ENCODE assay signal across 10 mouse cellular contexts in genomic region chr9:116323871-116324721, GRCm38 (mm10).
DNase-seq lines count a peak whose midpoint lies in the region; ATAC-seq and TF ChIP-seq lines count a peak whose summit lies in the region.
"Had no signal": no experiment of that assay in that cellular context is flagged by ENCODE, and none has a peak within 500 bp of the region (broad histone marks: within the 10 kb centered on the region; RNA-seq: fewer than 3 reads in every experiment).

No protein-coding gene starts in this region.

- no peak overlapping the region for H3K4me2 ChIP-seq in forebrain, postnatal 0 days (ENCODE audit: low read depth)
- H3K4me2 ChIP-seq in forebrain, embryonic 15.5 days (replicated peaks): no peak overlapping the region
- H3K4me2 ChIP-seq in limb, embryonic 12.5 days: no peak overlapping the region

- no peak for DNase-seq in forebrain, postnatal 0 days
- DNase-seq in retina, embryonic 14.5 days (ENCODE audit: low spot score): peak; percentile 3
- no peak for DNase-seq in retina, postnatal 1 day
- peak; percentile 68 for DNase-seq in splenic B cell, adult 2 months (ENCODE audit: low read depth, low spot score)
- no peak for DNase-seq in left cerebral cortex, adult 18-20 months (ENCODE audit: low spot score in 2 of 2)
- no peak for DNase-seq in urinary bladder, postnatal 25 days (ENCODE audit: low spot score)

- H3K9me3 ChIP-seq in forebrain, postnatal 0 days (ENCODE audit: low read length): no peaks in the 10 kb centered on the region
- no peaks in the 10 kb centered on the region for H3K9me3 ChIP-seq in forebrain, embryonic 15.5 days
- H3K9me3 ChIP-seq in limb, embryonic 12.5 days: no peaks in the 10 kb centered on the region

- no peaks in the 10 kb centered on the region for H3K4me1 ChIP-seq in forebrain, postnatal 0 days (ENCODE audit: insufficient read depth)
- H3K4me1 ChIP-seq in forebrain, embryonic 15.5 days: no peaks in the 10 kb centered on the region
- peaks cover 26% of the 10 kb centered on the region for H3K4me1 ChIP-seq in limb, embryonic 12.5 days (replicated peaks)

- H3K27me3 ChIP-seq in forebrain, postnatal 0 days (ENCODE audit: insufficient read depth, low read length): no peaks in the 10 kb centered on the region
- H3K27me3 ChIP-seq in forebrain, embryonic 15.5 days: no peaks in the 10 kb centered on the region
- H3K27me3 ChIP-seq in limb, embryonic 12.5 days: no peaks in the 10 kb centered on the region
- H3K27me3 ChIP-seq in splenic B cell, adult 2 months (ENCODE audit: control insufficient read depth, insufficient read depth, low read length, poor library complexity, severe bottlenecking): no peaks in the 10 kb centered on the region

- H3K9ac ChIP-seq in forebrain, postnatal 0 days: no peak overlapping the region
- H3K9ac ChIP-seq in forebrain, embryonic 15.5 days (replicated peaks): no peak overlapping the region
- no peak overlapping the region for H3K9ac ChIP-seq in limb, embryonic 12.5 days (replicated peaks)
- H3K9ac ChIP-seq: liver, embryonic 14.5 days had no signal

- H3K4me3 ChIP-seq in forebrain, postnatal 0 days (ENCODE audit: low read depth, low read length): no peak overlapping the region
- no peak overlapping the region for H3K4me3 ChIP-seq in forebrain, embryonic 15.5 days
- H3K4me3 ChIP-seq in limb, embryonic 12.5 days (replicated peaks): no peak overlapping the region
- H3K4me3 ChIP-seq: erythroblast, embryonic 14.5 days had no signal

- no peaks in the 10 kb centered on the region for H3K36me3 ChIP-seq in forebrain, postnatal 0 days (ENCODE audit: insufficient read depth)
- H3K36me3 ChIP-seq in forebrain, embryonic 15.5 days: no peaks in the 10 kb centered on the region
- H3K36me3 ChIP-seq in limb, embryonic 12.5 days: no peaks in the 10 kb centered on the region
- H3K36me3 ChIP-seq in splenic B cell, adult 2 months (ENCODE audit: control insufficient read depth, insufficient read depth, low read length, poor library complexity, severe bottlenecking): no peaks in the 10 kb centered on the region

- no peak overlapping the region for H3K27ac ChIP-seq in forebrain, postnatal 0 days (ENCODE audit: low read depth, low read length)
- H3K27ac ChIP-seq in forebrain, embryonic 15.5 days (replicated peaks): no peak overlapping the region
- peak overlapping the region; percentile 59; the same call in 1 of the 2 replicates for H3K27ac ChIP-seq in limb, embryonic 12.5 days
- H3K27ac ChIP-seq: liver, embryonic 14.5 days had no signal

- no peak for TF ChIP-seq CTCF in forebrain, postnatal 0 days (IDR thresholded peaks at IDR 0.05; ENCODE audit: low read depth)

- 0 out of 2 replicates have a peak, but pooled peaks have one; percentile 12 for ATAC-seq in forebrain, postnatal 0 days
- ATAC-seq in forebrain, embryonic 15.5 days (replicated peaks): no peak
- ATAC-seq in limb, embryonic 12.5 days (ENCODE audit: insufficient number of reproducible peaks, insufficient read depth, low FRiP score, low TSS enrichment, low read depth): no peak; the same call in 1 of the 2 replicates

- 82% methylated on average over 9 of the region's 9 CpGs for WGBS in forebrain, postnatal 0 days
- WGBS in forebrain, embryonic 15.5 days: 82% methylated on average over 9 of the region's 9 CpGs
- WGBS in limb, embryonic 12.5 days: 69% methylated on average over 9 of the region's 9 CpGs

Comparison
In these comparisons a context has a peak if more than half of its experiments do, and no peak if none do; other contexts are left out.
1. DNase-seq: peak in retina, embryonic 14.5 days (single experiment) and splenic B cell, adult 2 months (single experiment); none in forebrain, postnatal 0 days (single experiment), retina, postnatal 1 day (single experiment), left cerebral cortex, adult 18-20 months (0 of 2) and urinary bladder, postnatal 25 days (single experiment).